Mouse (Mus musculus) B cell, adult 2 months (primary cell): Measurements from ENCODE around the gene Tmem164.

Source experiments
- DNase-seq, 2 experiments: peaks; one replicate each; pipeline ENCODE4 v3.0.0; 2022

Tmem164 gene

GRCm38 (mm10) chrX:142829866-142830470 lies 148.8 kb downstream of the Tmem164 start:
- no peak for DNase-seq

DNA sequence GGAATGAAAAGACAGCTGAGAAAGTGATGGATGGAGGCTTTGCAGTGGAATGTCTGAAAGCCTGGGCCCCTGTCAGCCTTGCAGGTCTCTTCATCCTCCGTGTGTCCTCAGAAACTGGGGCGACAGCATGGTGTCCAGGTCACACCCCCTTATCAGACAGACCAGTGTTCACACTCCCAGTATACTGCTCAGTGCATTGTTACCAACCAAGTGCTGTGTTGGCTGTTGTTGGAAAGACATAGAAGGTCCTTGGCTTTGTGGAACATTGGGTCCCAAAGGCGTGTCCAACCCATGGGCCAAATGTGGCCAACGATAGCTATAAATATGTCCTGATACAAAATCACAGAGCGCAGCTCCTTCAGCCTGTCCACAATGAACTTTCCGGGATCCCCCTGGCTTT lies 149.4 kb downstream of the Tmem164 start:
- DNase-seq, result no peak

DNA sequence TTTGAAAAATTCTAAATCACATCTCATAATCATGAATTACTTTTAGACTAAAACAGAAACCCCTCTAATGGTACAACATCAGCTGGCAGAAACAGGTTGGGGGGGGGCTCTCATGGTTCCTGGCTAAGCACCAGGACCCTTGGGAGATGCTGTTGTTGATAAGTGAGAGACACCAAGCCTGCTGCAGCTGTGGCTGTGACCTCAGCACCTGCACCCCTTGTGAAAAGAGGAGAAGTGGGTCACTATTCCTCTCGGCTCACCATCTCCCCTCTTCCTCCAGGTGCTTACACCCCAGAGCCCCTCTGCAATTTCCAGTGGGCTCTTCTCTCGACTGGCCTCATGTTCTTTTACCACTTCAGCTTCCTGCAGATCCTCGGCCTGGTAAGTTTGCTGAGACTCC lies 151.0 kb downstream of the Tmem164 start:
- DNase-seq, result no peak

DNA sequence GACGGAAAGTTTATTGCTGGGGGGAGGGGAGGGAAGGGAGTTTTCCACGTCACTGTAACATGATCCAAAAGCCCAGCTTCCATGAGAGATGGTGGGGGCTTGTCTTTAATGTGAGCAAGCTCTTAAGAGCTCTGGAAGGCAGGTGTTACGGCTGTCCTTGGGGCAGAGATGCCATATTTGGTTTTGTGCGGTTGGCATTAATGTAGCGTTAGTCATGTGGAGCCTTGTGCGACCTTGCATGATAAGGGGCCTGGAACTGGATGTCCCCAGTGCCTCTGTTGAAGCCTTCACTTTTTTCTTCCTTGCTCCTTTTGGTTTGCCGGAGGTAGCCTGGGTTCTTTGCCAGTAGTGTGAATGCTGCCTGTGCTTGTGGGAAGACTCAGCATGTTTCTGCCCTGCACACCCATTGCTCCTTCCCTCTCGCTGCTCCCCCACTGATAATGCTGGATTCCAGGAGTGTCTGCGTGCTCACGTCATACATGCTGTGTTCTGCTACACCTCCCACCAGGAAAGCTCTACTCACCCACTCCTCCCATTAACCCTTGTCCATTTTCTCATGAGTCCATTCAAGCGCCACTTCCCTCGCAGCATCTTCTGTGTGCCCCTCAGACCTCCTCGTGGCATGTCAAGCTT lies 152.1 kb downstream of the Tmem164 start:
- DNase-seq, result no peak

DNA sequence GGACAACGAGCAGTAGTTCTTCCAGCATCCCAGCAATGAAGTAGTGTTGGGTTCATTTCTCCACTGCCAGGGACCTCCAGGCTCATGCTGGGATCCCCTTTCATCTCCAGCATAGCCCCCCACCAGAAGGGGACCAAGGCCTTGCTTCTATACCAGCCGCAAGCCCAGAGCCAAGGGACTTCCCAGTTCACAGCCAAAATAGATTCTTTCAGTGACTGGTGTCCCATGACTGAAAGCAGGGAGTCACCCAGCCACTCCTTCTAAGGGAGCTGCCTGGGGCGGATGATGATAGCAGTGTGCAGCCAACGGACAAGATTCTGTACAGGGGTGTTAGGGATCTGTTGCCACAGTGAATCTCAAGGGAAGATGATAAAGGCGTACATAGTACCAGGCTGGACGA lies 153.6 kb downstream of the Tmem164 start:
- no peak for DNase-seq

DNA sequence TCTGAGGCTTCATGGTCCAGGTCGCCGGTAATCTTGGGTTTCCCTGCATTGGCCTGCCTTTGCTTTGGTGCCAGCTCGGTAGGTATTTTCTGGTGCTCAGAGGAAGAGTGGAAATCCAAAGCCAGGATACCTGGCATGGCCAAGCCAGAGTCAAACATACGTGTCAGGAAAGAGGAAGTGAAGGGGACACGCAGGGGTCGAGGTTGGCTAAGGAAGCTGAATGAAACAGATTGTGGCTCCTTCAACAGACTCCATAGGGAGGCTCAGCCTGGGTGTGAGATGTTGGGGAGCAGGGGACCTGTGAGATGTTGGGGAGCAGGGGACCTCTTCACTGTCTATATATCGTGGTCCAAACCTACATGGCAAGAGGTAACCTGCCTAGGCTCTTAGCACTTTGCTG lies 155.2 kb downstream of the Tmem164 start:
- DNase-seq, result no peak

DNA sequence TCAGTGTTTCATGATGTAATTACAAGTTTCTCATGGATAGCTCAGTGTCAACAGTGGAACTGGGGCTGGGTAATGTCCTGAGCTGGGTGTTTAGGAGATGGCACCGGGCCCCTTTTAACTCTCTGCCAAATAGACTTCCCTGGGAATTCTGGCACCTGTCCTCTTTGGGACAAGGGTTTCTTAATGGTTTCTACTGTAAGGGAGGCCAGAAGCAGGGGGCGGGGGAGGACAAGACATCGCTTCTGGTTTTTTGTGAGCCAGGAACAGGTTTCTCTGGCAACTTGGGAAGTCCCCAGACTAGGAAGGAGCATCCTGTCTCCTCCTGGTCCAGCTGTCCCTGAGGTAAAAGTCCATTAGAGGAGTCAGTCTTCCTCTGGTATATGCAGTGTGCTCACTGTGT lies 156.1 kb downstream of the Tmem164 start:
- no peak for DNase-seq

GRCm38 (mm10) chrX:142838841-142839240 lies 157.6 kb downstream of the Tmem164 start:
- DNase-seq, result no peak

DNA sequence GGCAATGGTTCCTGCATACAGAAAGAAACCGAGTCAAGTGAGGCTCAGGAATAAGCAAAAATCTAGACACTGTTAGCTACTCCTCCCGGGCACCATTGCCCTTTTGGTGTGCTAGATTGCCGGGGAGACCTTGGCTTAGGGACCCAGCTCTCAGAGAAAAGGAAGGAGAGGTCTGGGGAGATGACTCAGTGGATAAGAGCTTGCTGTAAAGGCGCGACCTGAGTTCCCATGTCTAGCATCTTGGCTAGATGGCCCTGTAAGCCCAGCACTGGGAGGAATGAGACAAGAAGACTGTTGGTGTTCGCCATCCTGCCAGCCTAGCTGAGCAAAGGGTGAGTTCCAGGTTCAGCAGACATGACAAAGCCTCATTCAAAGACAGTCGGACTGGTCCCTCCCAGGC lies 158.2 kb downstream of the Tmem164 start:
- DNase-seq, result no peak

GRCm38 (mm10) chrX:142841916-142842315 lies 160.7 kb downstream of the Tmem164 start:
- DNase-seq, result no peak

GRCm38 (mm10) chrX:142846266-142846665 lies 165.1 kb downstream of the Tmem164 start:
- DNase-seq, result no peak

DNA sequence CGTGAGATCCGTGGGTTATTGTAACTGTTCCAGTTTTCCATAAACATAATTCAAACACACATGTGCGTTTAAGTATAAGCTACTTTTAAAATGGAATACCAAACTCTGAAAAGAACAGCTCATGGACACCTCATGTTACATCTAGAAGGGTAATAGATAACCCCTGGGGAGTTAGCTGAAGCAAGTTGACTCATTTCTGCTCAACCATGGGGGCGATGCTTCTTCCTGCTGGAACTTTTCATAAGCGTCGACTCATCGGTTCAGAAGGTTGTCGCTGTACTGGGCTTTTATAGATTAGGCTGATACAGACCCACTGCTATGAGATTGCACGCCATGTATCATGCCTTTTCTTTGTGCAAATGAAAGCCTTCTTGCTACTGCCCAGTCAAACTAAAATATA lies 166.8 kb downstream of the Tmem164 start:
- DNase-seq, result no peak

GRCm38 (mm10) chrX:142869844-142870243 lies 188.6 kb downstream of the Tmem164 start:
- no peak for DNase-seq

GRCm38 (mm10) chrX:142882255-142882654 lies 201.0 kb downstream of the Tmem164 start:
- DNase-seq, result no peak

- DNase-seq, result no peak
Observed at GRCm38 (mm10) chrX:142883593-142883992, 202.4 kb downstream of the Tmem164 start.

DNA sequence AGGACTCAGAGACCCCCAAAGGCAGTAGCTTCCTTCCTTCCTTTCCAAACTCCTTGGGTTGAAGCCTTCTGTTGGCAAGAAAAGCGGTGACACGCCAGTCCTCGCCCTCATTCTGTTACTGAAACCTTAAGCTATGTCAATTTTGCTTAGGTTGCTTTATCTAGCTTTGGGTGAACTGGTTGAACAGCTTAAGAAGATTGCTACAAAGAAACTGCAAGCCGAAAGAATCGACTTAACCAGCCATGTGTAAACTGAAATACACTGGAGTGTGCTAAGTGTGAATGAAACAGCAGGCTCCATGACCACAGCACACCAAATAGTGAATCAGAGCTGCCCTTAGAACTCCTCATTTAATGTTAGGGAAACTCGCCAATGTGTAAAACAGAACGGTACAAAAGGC lies 204.8 kb downstream of the Tmem164 start:
- DNase-seq, result no peak
